ENCODE assay signal across 10 mouse cellular contexts in the genomic region with DNA sequence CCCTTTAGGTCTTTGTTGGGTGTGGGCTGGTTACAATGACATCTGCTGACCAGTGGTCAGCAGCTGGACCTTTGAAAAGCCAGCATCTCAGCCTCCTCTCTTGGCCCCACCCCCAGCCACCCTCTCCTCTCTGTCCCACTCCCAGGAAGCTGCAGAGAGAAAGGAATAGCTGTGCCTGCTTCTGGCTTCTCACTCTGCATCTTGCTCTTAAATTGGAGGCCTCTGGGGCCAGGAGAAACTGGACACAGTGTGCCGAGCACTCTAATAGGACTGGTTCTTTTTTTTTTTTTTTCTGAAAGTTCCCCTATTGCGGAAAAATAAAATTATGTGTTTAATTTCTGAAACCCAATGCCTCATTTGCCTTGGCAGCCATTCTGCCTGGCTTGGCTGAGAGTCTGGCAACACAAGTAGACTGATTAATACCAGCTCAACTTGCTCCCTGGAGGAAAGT. TPM values are rescaled to one million over a fixed set of nuclear protein-coding genes. Genes with fewer than 3 reads are reported as not detected.
DNase-seq lines count a peak whose midpoint lies in the region; ATAC-seq and TF ChIP-seq lines count a peak whose summit lies in the region.
"Had no signal": no experiment of that assay in that cellular context is flagged by ENCODE, and none has a peak within 500 bp of the region (broad histone marks: within the 10 kb centered on the region; RNA-seq: fewer than 3 reads in every experiment).

No protein-coding gene starts in this region.

- peak overlapping the region; percentile 72 for H3K27ac ChIP-seq in hindbrain, embryonic 14.5 days
- peak overlapping the region; percentile 93 for H3K27ac ChIP-seq in lung, postnatal 0 days (ENCODE audit: low read length)
- no peak overlapping the region for H3K27ac ChIP-seq in thymus, adult 2 months (ENCODE audit: control insufficient read depth, insufficient read depth, low read length)

- no peak overlapping the region for H3K9ac ChIP-seq in hindbrain, embryonic 14.5 days
- H3K9ac ChIP-seq in lung, postnatal 0 days (replicated peaks; ENCODE audit: low read depth) = no peak overlapping the region

- DNase-seq in layer of hippocampus, postnatal 14 days (ENCODE audit: low spot score in 2 of 2) = peak; percentile 12 to 68
- DNase-seq in layer of hippocampus, adult 9-10 months (ENCODE audit: low spot score) = no peak
- peak; percentile 35 to 69 for DNase-seq in gastrocnemius, adult 8-10 months (ENCODE audit: low spot score in 2 of 2)
- DNase-seq in hindbrain, embryonic 14.5 days (ENCODE audit: low spot score) = no peak
- DNase-seq in lung, postnatal 0 days (ENCODE audit: low spot score) = peak; percentile 76
- no peak for DNase-seq in thymus, adult 2 months
- DNase-seq in Muller cell, postnatal 12 days (ENCODE audit: inconsistent ontology term) = no peak
- no peak for DNase-seq in frontal cortex, postnatal 14 days (ENCODE audit: low spot score in 2 of 2)

- TF ChIP-seq CTCF in lung, postnatal 0 days (IDR thresholded peaks at IDR 0.05) = no peak
- no peak for TF ChIP-seq CTCF in thymus, adult 2 months (IDR thresholded peaks at IDR 0.05; ENCODE audit: borderline replicate concordance, control insufficient read depth, extremely low read depth, insufficient read depth, low read length, poor library complexity)

- 0 out of 2 replicates have a peak, but pooled peaks cover 8% of the 10 kb centered on the region for H3K4me1 ChIP-seq in hindbrain, embryonic 14.5 days (replicated peaks; ENCODE audit: control insufficient read depth, insufficient read depth, low read length)
- H3K4me1 ChIP-seq in lung, postnatal 0 days (ENCODE audit: insufficient read depth, low read depth, low read length) = peaks cover 10% of the 10 kb centered on the region; the same call in 1 of the 2 replicates
- H3K4me1 ChIP-seq in thymus, adult 2 months (replicated peaks; ENCODE audit: control insufficient read depth, insufficient read depth, low read length) = peaks cover 4% of the 10 kb centered on the region

- H3K4me2 ChIP-seq in hindbrain, embryonic 14.5 days (replicated peaks) = no peak overlapping the region
- no peak overlapping the region; the same call in 1 of the 2 replicates for H3K4me2 ChIP-seq in lung, postnatal 0 days (replicated peaks; ENCODE audit: low read depth, low read length)

- ATAC-seq in hindbrain, embryonic 14.5 days (ENCODE audit: low FRiP score) = no peak
- 0 out of 2 replicates have a peak, but pooled peaks have one; percentile 7 for ATAC-seq in lung, postnatal 0 days
- ATAC-seq: Patski had no signal

- TF ChIP-seq EP300 in lung, postnatal 0 days (IDR thresholded peaks at IDR 0.05) = no peak

- H3K9me3 ChIP-seq in hindbrain, embryonic 14.5 days (ENCODE audit: control insufficient read depth, low read length) = no peaks in the 10 kb centered on the region
- H3K9me3 ChIP-seq in lung, postnatal 0 days (ENCODE audit: low read length) = no peaks in the 10 kb centered on the region

- no peaks in the 10 kb centered on the region for H3K27me3 ChIP-seq in hindbrain, embryonic 14.5 days (ENCODE audit: control insufficient read depth, insufficient read depth, low read length)
- no peaks in the 10 kb centered on the region for H3K27me3 ChIP-seq in lung, postnatal 0 days (replicated peaks; ENCODE audit: insufficient read depth, low read length)
- H3K27me3 ChIP-seq in thymus, adult 2 months (ENCODE audit: control insufficient read depth, insufficient read depth, low read length) = no peaks in the 10 kb centered on the region
- H3K27me3 ChIP-seq: Patski had no signal

- 23% methylated on average over 2 of the region's 2 CpGs for WGBS in hindbrain, embryonic 14.5 days
- WGBS in lung, postnatal 0 days = 27% methylated on average over 2 of the region's 2 CpGs
- WGBS in thymus, adult 2 months = 91% methylated on average over 2 of the region's 2 CpGs

- no peaks in the 10 kb centered on the region for H3K36me3 ChIP-seq in hindbrain, embryonic 14.5 days (replicated peaks; ENCODE audit: control insufficient read depth, insufficient read depth)
- H3K36me3 ChIP-seq in lung, postnatal 0 days (ENCODE audit: insufficient read depth, low read length) = no peaks in the 10 kb centered on the region
- H3K36me3 ChIP-seq in thymus, adult 2 months (ENCODE audit: control insufficient read depth, insufficient read depth, low read length) = no peaks in the 10 kb centered on the region

- H3K4me3 ChIP-seq in hindbrain, embryonic 14.5 days (replicated peaks; ENCODE audit: low read length) = no peak overlapping the region
- H3K4me3 ChIP-seq in lung, postnatal 0 days (ENCODE audit: low read depth, low read length) = no peak overlapping the region
- H3K4me3 ChIP-seq in thymus, adult 2 months (ENCODE audit: control insufficient read depth, insufficient read depth, low read length) = no peak overlapping the region

- TF ChIP-seq POLR2A in thymus, adult 2 months (IDR thresholded peaks at IDR 0.05; ENCODE audit: control insufficient read depth, extremely low read depth, insufficient read depth, low read length, poor library complexity) = no peak

RNA-seq across cellular contexts. Expression of gene Ezh1, which starts 3.8 kb away (rescaled TPM):
- 10 to 100 TPM; 38.2 to 40.0 TPM for total RNA-seq in layer of hippocampus, postnatal 14 days (2021)
- total RNA-seq in gastrocnemius, adult 8-10 months (2022) = 10 to 100 TPM; 24.3 to 31.0 (median 26.2) TPM
- polyA plus RNA-seq in hindbrain, embryonic 14.5 days (2014; fragmentation: Nextera tagmentation; extraction: Ambion mirVana) = 26.9 and 37.2 TPM in 2 replicates
- polyA plus RNA-seq in lung, postnatal 0 days (2015; fragmentation: Nextera tagmentation; extraction: Ambion mirVana) = 17.1 and 17.4 TPM in 2 replicates
- polyA plus RNA-seq in thymus, adult 2 months (2012; rRNA removed) = 38.8 and 43.3 TPM in 2 replicates

RNA-seq across cellular contexts. Expression of gene Ramp2, which starts 15.7 kb away (rescaled TPM):
- total RNA-seq in layer of hippocampus, postnatal 14 days (2021) = 10 to 100 TPM; 74.0 to 75.7 TPM
- total RNA-seq in gastrocnemius, adult 8-10 months (2022) = 10 to 100 TPM; 19.3 to 28.6 (median 25.4) TPM
- 102 and 117 TPM in 2 replicates for polyA plus RNA-seq in hindbrain, embryonic 14.5 days (2014; fragmentation: Nextera tagmentation; extraction: Ambion mirVana)
- polyA plus RNA-seq in lung, postnatal 0 days (2015; fragmentation: Nextera tagmentation; extraction: Ambion mirVana) = 759 and 834 TPM in 2 replicates
- polyA plus RNA-seq in thymus, adult 2 months (2012; rRNA removed) = 13.5 and 20.5 TPM in 2 replicates
- total RNA-seq: hematopoietic stem cell, adult 5-6 weeks had no signal

RNA-seq across cellular contexts. Expression of gene Vps25, which starts 23.4 kb away (rescaled TPM):
- 10 to 100 TPM; 72.3 to 80.9 TPM for total RNA-seq in layer of hippocampus, postnatal 14 days (2021)
- total RNA-seq in gastrocnemius, adult 8-10 months (2022) = 10 to 100 TPM; 44.9 to 48.1 (median 47.2) TPM
- 122 and 133 TPM in 2 replicates for polyA plus RNA-seq in hindbrain, embryonic 14.5 days (2014; fragmentation: Nextera tagmentation; extraction: Ambion mirVana)
- polyA plus RNA-seq in lung, postnatal 0 days (2015; fragmentation: Nextera tagmentation; extraction: Ambion mirVana) = 121 and 133 TPM in 2 replicates
- 88.3 and 92.6 TPM in 2 replicates for polyA plus RNA-seq in thymus, adult 2 months (2012; rRNA removed)

RNA-seq across cellular contexts. Expression of gene Wnk4, which starts 30.3 kb away (rescaled TPM):
- total RNA-seq in layer of hippocampus, postnatal 14 days (2021) = 1 to 10 TPM; 6.9 to 9.4 TPM
- under 1 TPM in 3 of 4 experiments, not detected in 1; 0.12 to 0.49 (median 0.32) TPM for total RNA-seq in gastrocnemius, adult 8-10 months (2022)
- polyA plus RNA-seq in hindbrain, embryonic 14.5 days (2014; fragmentation: Nextera tagmentation; extraction: Ambion mirVana) = 5.3 and 6.0 TPM in 2 replicates
- 10.6 and 14.6 TPM in 2 replicates for polyA plus RNA-seq in lung, postnatal 0 days (2015; fragmentation: Nextera tagmentation; extraction: Ambion mirVana)
- polyA plus RNA-seq in thymus, adult 2 months (2012; rRNA removed) = 1.2 TPM in 2 replicates
- total RNA-seq: hematopoietic stem cell, adult 5-6 weeks had no signal

RNA-seq across cellular contexts. Expression of gene Cntd1, which starts 48.7 kb away (rescaled TPM):
- under 1 TPM; 0.33 to 0.46 TPM for total RNA-seq in layer of hippocampus, postnatal 14 days (2021)
- under 1 TPM in 3 of 4 experiments, not detected in 1; 0.29 to 0.53 (median 0.34) TPM for total RNA-seq in gastrocnemius, adult 8-10 months (2022)
- 0.42 and 0.91 TPM in 2 replicates for polyA plus RNA-seq in hindbrain, embryonic 14.5 days (2014; fragmentation: Nextera tagmentation; extraction: Ambion mirVana)
- polyA plus RNA-seq in lung, postnatal 0 days (2015; fragmentation: Nextera tagmentation; extraction: Ambion mirVana) = 1.1 TPM in 2 replicates
- polyA plus RNA-seq in thymus, adult 2 months (2012; rRNA removed) = 0.71 and 0.84 TPM in 2 replicates

Comparison
In these comparisons a context has a peak if more than half of its experiments do, and no peak if none do; other contexts are left out.
1. DNase-seq: peak in layer of hippocampus, postnatal 14 days (2 of 2), gastrocnemius, adult 8-10 months (2 of 2) and lung, postnatal 0 days (single experiment); none in layer of hippocampus, adult 9-10 months (single experiment), hindbrain, embryonic 14.5 days (single experiment), thymus, adult 2 months (single experiment), Muller cell, postnatal 12 days (single experiment) and frontal cortex, postnatal 14 days (0 of 2).